Mouse (Mus musculus): ENCODE results near the gene G6pc2. TPM values are rescaled to one million over a fixed set of nuclear protein-coding genes. Genes with fewer than 3 reads are reported as not detected.

G6pc2 gene
- total RNA-seq, 2 experiments from 2014 or later: not detected

DNA sequence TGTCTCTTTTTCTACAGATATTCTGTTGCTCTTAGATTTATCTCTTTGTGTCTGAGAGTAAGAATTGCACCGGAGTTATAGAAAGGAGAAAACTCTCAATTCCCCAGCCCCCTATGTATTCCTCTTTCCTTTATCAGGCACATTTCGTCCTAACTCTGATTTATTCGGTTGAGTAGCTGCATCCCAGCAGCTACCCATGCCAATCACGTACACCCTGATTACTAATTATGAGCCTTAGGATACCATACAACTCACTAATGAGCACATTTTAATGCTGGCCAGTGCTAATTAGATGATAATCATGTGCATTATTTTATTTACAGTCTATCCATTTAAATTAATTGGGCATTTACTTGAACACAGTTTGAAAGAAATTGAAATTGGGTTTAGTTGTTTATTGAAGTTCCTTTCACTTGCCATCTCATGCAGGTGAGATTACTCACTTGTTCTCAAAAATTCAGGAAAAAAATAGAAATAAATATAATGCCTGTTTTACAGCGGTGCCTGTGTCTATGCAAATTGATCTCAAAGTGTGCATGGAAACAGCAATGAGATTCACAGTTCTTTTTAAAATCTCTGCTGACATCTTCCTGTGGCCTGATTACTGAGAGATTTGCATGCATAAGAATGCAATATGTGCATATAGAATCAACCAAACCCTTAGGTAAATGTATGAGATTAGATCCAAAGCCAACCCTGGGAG is 24.3 kb downstream of the G6pc2 start:
- no peak for ATAC-seq (replicated peaks; ENCODE audit: poor library complexity, severe bottlenecking)

- no peak for ATAC-seq (replicated peaks; ENCODE audit: poor library complexity, severe bottlenecking)
These were observed 28.4 kb downstream of the G6pc2 start for GRCm38 (mm10) chr2:69239315-69239714.

GRCm38 (mm10) chr2:69244924-69245323 is 34.1 kb downstream of the G6pc2 start:
- ATAC-seq (replicated peaks; ENCODE audit: poor library complexity, severe bottlenecking): no peak

DNA sequence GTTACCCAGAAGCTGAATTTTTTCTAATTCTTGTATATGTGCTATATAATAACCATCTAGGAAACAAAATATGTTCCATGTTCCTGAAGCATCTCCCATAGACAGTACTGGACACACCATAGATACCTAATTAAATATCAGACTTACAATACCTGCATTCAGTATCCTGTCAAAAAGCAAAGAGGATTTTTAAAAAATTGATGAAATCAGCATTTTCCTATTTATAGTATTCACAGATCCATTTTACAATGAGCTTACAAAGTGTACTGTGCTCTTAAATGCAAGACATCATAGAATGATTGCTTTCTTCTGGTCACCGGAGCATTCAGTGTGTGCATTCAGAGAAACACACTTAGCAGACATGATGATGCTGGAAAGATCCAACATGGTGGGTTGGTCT is 36.2 kb downstream of the G6pc2 start:
- no peak for ATAC-seq (replicated peaks; ENCODE audit: poor library complexity, severe bottlenecking)

- ATAC-seq (replicated peaks; ENCODE audit: poor library complexity, severe bottlenecking): no peak
These were observed 37.4 kb downstream of the G6pc2 start for GRCm38 (mm10) chr2:69248221-69248755.

GRCm38 (mm10) chr2:69264069-69264618 is 53.3 kb downstream of the G6pc2 start:
- no peak for ATAC-seq (replicated peaks; ENCODE audit: poor library complexity, severe bottlenecking)

GRCm38 (mm10) chr2:69275875-69276274 is 65.0 kb downstream of the G6pc2 start:
- ATAC-seq (replicated peaks; ENCODE audit: poor library complexity, severe bottlenecking): peak; percentile 72

Other genes with a start within 250 kb of the G6pc2 start
- 2.1 and 9.0 TPM in 2 replicates for gene Nostrin, start 75.3 kb upstream of the G6pc2 start, total RNA-seq (2014; fragmentation: Nextera tagmentation)
- 9.3 and 12.2 TPM in 2 replicates for gene Nostrin, start 75.3 kb upstream of the G6pc2 start, total RNA-seq (2017)
- 21.8 and 58.1 TPM in 2 replicates for gene Spc25, start 4.9 kb upstream of the G6pc2 start, total RNA-seq (2014; fragmentation: Nextera tagmentation)
- 69.4 and 89.1 TPM in 2 replicates for gene Spc25, start 4.9 kb upstream of the G6pc2 start, total RNA-seq (2017)
- not detected in 2 replicates for gene Abcb11, start 131.5 kb downstream of the G6pc2 start, total RNA-seq (2014; fragmentation: Nextera tagmentation)
- gene Abcb11, start 131.5 kb downstream of the G6pc2 start, total RNA-seq (2017): not detected in 2 replicates
- gene Dhrs9, start 169.4 kb downstream of the G6pc2 start, total RNA-seq (2014; fragmentation: Nextera tagmentation): 0.09 TPM in 1 of 2 replicates, not detected in the other
- 0.73 and 0.82 TPM in 2 replicates for gene Dhrs9, start 169.4 kb downstream of the G6pc2 start, total RNA-seq (2017)

All from granulocyte monocyte progenitor cell, adult 5-6 weeks (primary cell).